Mouse (Mus musculus) left cerebral cortex, adult 11 months (tissue): ENCODE measurements around the gene Gys1.
"Not testable (repeated sequence)": the region's sequence is repeated elsewhere in the genome, so short reads cannot be mapped to it uniquely, and the experiment has no call there.

Experiments
- DNase-seq: peaks from one replicate; pipeline ENCODE4 v3.0.0; 2022; ENCODE audit warnings: low spot score

Gys1 gene

GRCm38 (mm10) chr7:45434203-45435015, at the start of gene Gys1:
Gys1 (plus strand) TSS chr7:45434844.
- peak; percentile 100 for DNase-seq

- no peak for DNase-seq
Measured at GRCm38 (mm10) chr7:45386077-45386476, 48.6 kb upstream of the Gys1 start.

- no peak for DNase-seq
Measured at GRCm38 (mm10) chr7:45395129-45395541, 39.5 kb upstream of the Gys1 start.

GRCm38 (mm10) chr7:45395578-45396336, 38.9 kb upstream of the Gys1 start, which contains the start of gene Snrnp70:
Snrnp70 (minus strand) TSS chr7:45395742.
- peak; percentile 100 for DNase-seq

- not testable (repeated sequence) for DNase-seq
Measured at GRCm38 (mm10) chr7:45396337-45396775, 38.3 kb upstream of the Gys1 start.

GRCm38 (mm10) chr7:45396787-45397186, 37.9 kb upstream of the Gys1 start:
- DNase-seq, result no peak

- DNase-seq, result no peak
Measured at GRCm38 (mm10) chr7:45401521-45402085, 33.0 kb upstream of the Gys1 start.

- DNase-seq, result no peak
Measured at GRCm38 (mm10) chr7:45403532-45404261, 30.9 kb upstream of the Gys1 start.

GRCm38 (mm10) chr7:45405091-45406075, 29.3 kb upstream of the Gys1 start, which contains the start of gene Kcna7:
Kcna7 (plus strand) TSS chr7:45405653.
- DNase-seq, result peak; percentile 27

GRCm38 (mm10) chr7:45406157-45407156, 28.2 kb upstream of the Gys1 start:
- no peak for DNase-seq

GRCm38 (mm10) chr7:45407836-45408235, 26.8 kb upstream of the Gys1 start:
- no peak for DNase-seq

- no peak for DNase-seq
Measured at GRCm38 (mm10) chr7:45408351-45408750, 26.3 kb upstream of the Gys1 start.

GRCm38 (mm10) chr7:45408949-45409348, 25.7 kb upstream of the Gys1 start:
- DNase-seq, result no peak

- DNase-seq, result no peak
Measured at GRCm38 (mm10) chr7:45409497-45410163, 25.0 kb upstream of the Gys1 start.

GRCm38 (mm10) chr7:45412421-45412820, 22.2 kb upstream of the Gys1 start:
- DNase-seq, result no peak

GRCm38 (mm10) chr7:45413113-45413863, 21.4 kb upstream of the Gys1 start, which contains the start of gene Ntf5:
Ntf5 (plus strand) TSS chr7:45413695.
- DNase-seq, result no peak

- no peak for DNase-seq
Measured at GRCm38 (mm10) chr7:45413864-45414739, 20.5 kb upstream of the Gys1 start.
